Mouse (Mus musculus): Measurements from ENCODE around the gene Akap8. TPM values are rescaled to one million over a fixed set of nuclear protein-coding genes. Genes with fewer than 3 reads are reported as not detected.

Gene Akap8
- total RNA-seq, 2 experiments from 2014 or later, result 33.2 to 40.2 TPM

- DNase-seq, result no peak
- TF ChIP-seq CTCF (IDR thresholded peaks at IDR 0.05), result no peak
- no peak overlapping the region for H3K27ac ChIP-seq
Measured at GRCm38 (mm10) chr17:32340110-32340509, 19.1 kb upstream of the Akap8 start.

GRCm38 (mm10) chr17:32335869-32336268, 14.8 kb upstream of the Akap8 start:
- intact Hi-C loops (cut with DNase I), result no loop called here
- H3K4me3 ChIP-seq, result no peak overlapping the region
- TF ChIP-seq CTCF (IDR thresholded peaks at IDR 0.05), result no peak
- no peak for DNase-seq
- no peak overlapping the region for H3K27ac ChIP-seq

More at GRCm38 (mm10) chr17:32340110-32340509, 19.1 kb upstream of the Akap8 start:
- intact Hi-C loops (cut with DNase I), result no loop called here
- no peak overlapping the region for H3K4me3 ChIP-seq

GRCm38 (mm10) chr17:32334921-32335320, 13.9 kb upstream of the Akap8 start:
- intact Hi-C loops (cut with DNase I), result no loop called here
- DNase-seq, result no peak
- H3K27ac ChIP-seq, result no peak overlapping the region
- no peak for TF ChIP-seq CTCF (IDR thresholded peaks at IDR 0.05)
- H3K4me3 ChIP-seq, result no peak overlapping the region

GRCm38 (mm10) chr17:32333675-32334303, 12.8 kb upstream of the Akap8 start:
- no peak for DNase-seq
- no peak overlapping the region for H3K27ac ChIP-seq
- H3K4me3 ChIP-seq, result no peak overlapping the region
- no peak for TF ChIP-seq CTCF (IDR thresholded peaks at IDR 0.05)
- intact Hi-C loops (cut with DNase I), result no loop called here

GRCm38 (mm10) chr17:32327501-32327900, 6.5 kb upstream of the Akap8 start:
- H3K27ac ChIP-seq, result no peak overlapping the region
- intact Hi-C loops (cut with DNase I), result no loop called here
- no peak for DNase-seq
- no peak overlapping the region for H3K4me3 ChIP-seq
- no peak for TF ChIP-seq CTCF (IDR thresholded peaks at IDR 0.05)

- no peak for TF ChIP-seq CTCF (IDR thresholded peaks at IDR 0.05)
- Histone ChIP-seq H3K4me3 (no peak overlapping the region), H3K27ac (no peak overlapping the region)
- intact Hi-C loops (cut with DNase I), result loop anchor here (5.0 kb wide), 1 partner anchor 41 kb away; the partner anchor contains the start of gene Brd4
- no peak for DNase-seq
Measured at GRCm38 (mm10) chr17:32322809-32323208, 1.8 kb upstream of the Akap8 start.

GRCm38 (mm10) chr17:32321836-32322235, 798 bp upstream of the Akap8 start:
- intact Hi-C loops (cut with DNase I), result loop anchor here (5.0 kb wide), 1 partner anchor 40 kb away; the partner anchor contains the start of gene Brd4
- DNase-seq, result no peak
- Histone ChIP-seq H3K27ac (peak overlapping the region; percentile 97), H3K4me3 (peak overlapping the region; percentile 86)
- TF ChIP-seq CTCF (IDR thresholded peaks at IDR 0.05), result no peak

- TF ChIP-seq CTCF (IDR thresholded peaks at IDR 0.05), result peak; percentile 14; the same call in 1 of the 2 replicates
- DNase-seq, result no peak
- Histone ChIP-seq H3K4me3 (peak overlapping the region; percentile 86), H3K27ac (peak overlapping the region; percentile 97)
- intact Hi-C loops (cut with DNase I), result loop anchor here (5.0 kb wide), 1 partner anchor 39 kb away; the partner anchor contains the start of gene Brd4
Measured at GRCm38 (mm10) chr17:32321390-32321734, 324 bp upstream of the Akap8 start.

GRCm38 (mm10) chr17:32319950-32320349, 1.1 kb downstream of the Akap8 start:
- no peak for TF ChIP-seq CTCF (IDR thresholded peaks at IDR 0.05)
- DNase-seq, result peak; percentile 44
- intact Hi-C loops (cut with DNase I), result loop anchor here (5.0 kb wide), 1 partner anchor 38 kb away; the partner anchor contains the start of gene Brd4
- Histone ChIP-seq H3K4me3 (peak overlapping the region; percentile 86), H3K27ac (peak overlapping the region; percentile 97)

GRCm38 (mm10) chr17:32317708-32318107, 3.3 kb downstream of the Akap8 start:
- Histone ChIP-seq H3K4me3 (no peak overlapping the region), H3K27ac (no peak overlapping the region)
- intact Hi-C loops (cut with DNase I), result no loop called here
- DNase-seq, result no peak
- no peak for TF ChIP-seq CTCF (IDR thresholded peaks at IDR 0.05)

GRCm38 (mm10) chr17:32317032-32317431, 4.0 kb downstream of the Akap8 start:
- intact Hi-C loops (cut with DNase I), result no loop called here
- no peak overlapping the region for H3K4me3 ChIP-seq
- no peak for DNase-seq
- no peak overlapping the region for H3K27ac ChIP-seq
- TF ChIP-seq CTCF (IDR thresholded peaks at IDR 0.05), result no peak

- no peak for DNase-seq
- Histone ChIP-seq H3K4me3 (no peak overlapping the region), H3K27ac (no peak overlapping the region)
- TF ChIP-seq CTCF (IDR thresholded peaks at IDR 0.05), result no peak
- intact Hi-C loops (cut with DNase I), result no loop called here
Measured at GRCm38 (mm10) chr17:32315560-32315959, 5.5 kb downstream of the Akap8 start.

- intact Hi-C loops (cut with DNase I), result no loop called here
- TF ChIP-seq CTCF (IDR thresholded peaks at IDR 0.05), result no peak
- Histone ChIP-seq H3K4me3 (no peak overlapping the region), H3K27ac (no peak overlapping the region)
- DNase-seq, result no peak
Measured at GRCm38 (mm10) chr17:32313892-32314291, 7.1 kb downstream of the Akap8 start.

GRCm38 (mm10) chr17:32312801-32313200, 8.2 kb downstream of the Akap8 start:
- intact Hi-C loops (cut with DNase I), result no loop called here
- no peak overlapping the region for H3K4me3 ChIP-seq
- TF ChIP-seq CTCF (IDR thresholded peaks at IDR 0.05), result no peak
- no peak for DNase-seq
- H3K27ac ChIP-seq, result no peak overlapping the region

Measured in gastrocnemius, adult 2 months (tissue).